Mouse (Mus musculus) right cerebral cortex, postnatal 36 days (tissue): ENCODE data around the gene Psrc1.

ENCODE experiments used
- DNase-seq, 2 experiments: peaks; one replicate each; pipeline ENCODE4 v3.0.0; 2022; ENCODE audit warnings: low spot score in 2 of 2, mixed read lengths in 1 of 2

Psrc1 gene

GRCm38 (mm10) chr3:108386186-108386585, 2.5 kb downstream of the Psrc1 start:
- peak; percentile 72 to 82 for DNase-seq

- DNase-seq: peak; percentile 93
Observed at GRCm38 (mm10) chr3:108389111-108389545, 5.5 kb downstream of the Psrc1 start.

GRCm38 (mm10) chr3:108392299-108392698, 8.7 kb downstream of the Psrc1 start:
- DNase-seq: no peak

- no peak for DNase-seq
Observed at GRCm38 (mm10) chr3:108392793-108393192, 9.2 kb downstream of the Psrc1 start.

GRCm38 (mm10) chr3:108398281-108398680, 14.6 kb downstream of the Psrc1 start:
- no peak for DNase-seq

GRCm38 (mm10) chr3:108400442-108400841, 16.8 kb downstream of the Psrc1 start:
- no peak for DNase-seq

- DNase-seq: peak; percentile 78
Observed at GRCm38 (mm10) chr3:108401692-108402527, 18.3 kb downstream of the Psrc1 start.

GRCm38 (mm10) chr3:108402528-108402920, 18.9 kb downstream of the Psrc1 start:
- no peak for DNase-seq

GRCm38 (mm10) chr3:108405536-108406305, 22.1 kb downstream of the Psrc1 start:
- DNase-seq: peak; percentile 70 to 81

GRCm38 (mm10) chr3:108406306-108406885, 22.8 kb downstream of the Psrc1 start:
- DNase-seq: peak; percentile 55 to 69

- DNase-seq: no peak
Observed at GRCm38 (mm10) chr3:108408517-108409008, 24.9 kb downstream of the Psrc1 start.

- DNase-seq: no peak
Observed at GRCm38 (mm10) chr3:108409656-108410358, 26.2 kb downstream of the Psrc1 start.

GRCm38 (mm10) chr3:108410359-108410714, 26.7 kb downstream of the Psrc1 start:
- no peak for DNase-seq

GRCm38 (mm10) chr3:108411026-108411753, 27.6 kb downstream of the Psrc1 start:
- no peak for DNase-seq

GRCm38 (mm10) chr3:108411754-108412121, 28.1 kb downstream of the Psrc1 start:
- no peak for DNase-seq

GRCm38 (mm10) chr3:108413634-108414360, 30.2 kb downstream of the Psrc1 start:
- no peak for DNase-seq

- DNase-seq: no peak
Observed at GRCm38 (mm10) chr3:108414857-108415830, 31.5 kb downstream of the Psrc1 start, which contains the start of gene Celsr2. Gene Celsr2 (minus strand): TSS chr3:108415552.

- peak; percentile 75 to 79 for DNase-seq
Observed at GRCm38 (mm10) chr3:108415831-108416223, 32.2 kb downstream of the Psrc1 start.

GRCm38 (mm10) chr3:108423006-108423405, 39.4 kb downstream of the Psrc1 start:
- DNase-seq: no peak
